Mouse (Mus musculus): ENCODE measurements around the gene Tdp1. TPM values are rescaled to one million over a fixed set of nuclear protein-coding genes. Genes with fewer than 3 reads are reported as not detected.

Tdp1 gene
- polyA plus RNA-seq, 1 experiment from 2014 or later, result 84.4 TPM

DNA sequence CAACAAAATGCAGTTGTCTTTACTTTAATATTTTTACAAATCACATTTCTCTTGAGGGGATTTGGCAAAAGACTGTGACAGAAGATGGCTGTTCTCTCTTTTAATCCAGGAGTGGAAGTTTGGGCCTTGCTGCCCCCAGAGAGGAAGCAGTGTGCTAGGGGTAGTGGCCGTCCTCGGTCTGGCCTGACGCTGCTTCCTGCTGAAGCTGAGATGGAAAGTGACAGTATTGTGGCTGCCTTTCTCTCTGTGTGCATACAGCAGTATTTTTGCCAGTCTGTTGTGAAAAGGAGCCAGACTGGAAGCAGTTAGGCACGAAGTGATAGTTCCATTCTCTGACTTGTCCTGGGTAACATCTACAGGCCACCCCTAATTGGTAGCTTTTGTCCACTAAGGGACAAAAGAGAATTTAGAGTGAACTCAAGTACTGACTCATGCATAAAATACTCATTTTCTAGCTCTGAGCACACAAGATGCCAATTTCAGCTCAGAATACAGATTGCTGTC, 18.6 kb downstream of the Tdp1 start:
- no peaks in the 10 kb centered on the region for H3K4me1 ChIP-seq
- no peaks in the 10 kb centered on the region for H3K27me3 ChIP-seq (replicated peaks; ENCODE audit: low read depth, poor library complexity, severe bottlenecking)
- DNase-seq (ENCODE audit: low spot score), result no peak
- no peaks in the 10 kb centered on the region for H3K9me3 ChIP-seq
- H3K36me3 ChIP-seq (replicated peaks), result peaks cover 81% of the 10 kb centered on the region
- H3K4me3 ChIP-seq, result no peak overlapping the region
- WGBS, result 83% methylated on average over 4 of the region's 4 CpGs
- H3K27ac ChIP-seq (replicated peaks), result no peak overlapping the region

DNA sequence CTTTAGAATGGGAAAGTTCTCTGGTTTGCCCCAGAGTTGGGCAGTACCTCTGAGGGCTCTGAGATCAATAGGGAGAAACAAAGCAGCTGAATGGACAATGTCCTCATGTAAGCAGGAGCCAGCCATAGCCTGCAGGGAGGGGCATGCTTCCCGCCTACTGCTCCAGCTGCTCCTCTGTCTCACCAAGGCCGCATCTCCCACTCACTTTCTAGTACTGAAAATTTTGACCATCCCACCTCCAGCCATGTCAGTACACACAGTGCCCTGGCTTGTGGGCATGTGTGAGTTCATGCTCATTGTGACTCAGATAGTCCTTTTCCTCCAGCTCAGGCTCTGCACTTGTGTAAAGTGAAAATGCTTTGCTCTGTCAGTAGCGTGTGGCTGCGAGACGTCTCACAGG, 20.2 kb downstream of the Tdp1 start:
- H3K9me3 ChIP-seq, result no peaks in the 10 kb centered on the region
- H3K27ac ChIP-seq (replicated peaks), result no peak overlapping the region
- no peak for DNase-seq (ENCODE audit: low spot score)
- H3K4me3 ChIP-seq, result no peak overlapping the region
- WGBS, result 88% methylated on average over 5 of the region's 5 CpGs
- H3K36me3 ChIP-seq (replicated peaks), result peaks cover 79% of the 10 kb centered on the region
- no peaks in the 10 kb centered on the region for H3K27me3 ChIP-seq (replicated peaks; ENCODE audit: low read depth, poor library complexity, severe bottlenecking)
- no peaks in the 10 kb centered on the region for H3K4me1 ChIP-seq

GRCm38 (mm10) chr12:99911466-99911865, 27.1 kb downstream of the Tdp1 start:
- Histone ChIP-seq H3K36me3 (replicated peaks) (peaks cover 88% of the 10 kb centered on the region), H3K27me3 (replicated peaks; ENCODE audit: low read depth, poor library complexity, severe bottlenecking) (no peaks in the 10 kb centered on the region), H3K4me1 (no peaks in the 10 kb centered on the region), H3K4me3 (no peak overlapping the region), H3K9me3 (no peaks in the 10 kb centered on the region), H3K27ac (replicated peaks) (no peak overlapping the region)
- 89% methylated on average over 12 of the region's 12 CpGs for WGBS
- DNase-seq (ENCODE audit: low spot score), result no peak

DNA sequence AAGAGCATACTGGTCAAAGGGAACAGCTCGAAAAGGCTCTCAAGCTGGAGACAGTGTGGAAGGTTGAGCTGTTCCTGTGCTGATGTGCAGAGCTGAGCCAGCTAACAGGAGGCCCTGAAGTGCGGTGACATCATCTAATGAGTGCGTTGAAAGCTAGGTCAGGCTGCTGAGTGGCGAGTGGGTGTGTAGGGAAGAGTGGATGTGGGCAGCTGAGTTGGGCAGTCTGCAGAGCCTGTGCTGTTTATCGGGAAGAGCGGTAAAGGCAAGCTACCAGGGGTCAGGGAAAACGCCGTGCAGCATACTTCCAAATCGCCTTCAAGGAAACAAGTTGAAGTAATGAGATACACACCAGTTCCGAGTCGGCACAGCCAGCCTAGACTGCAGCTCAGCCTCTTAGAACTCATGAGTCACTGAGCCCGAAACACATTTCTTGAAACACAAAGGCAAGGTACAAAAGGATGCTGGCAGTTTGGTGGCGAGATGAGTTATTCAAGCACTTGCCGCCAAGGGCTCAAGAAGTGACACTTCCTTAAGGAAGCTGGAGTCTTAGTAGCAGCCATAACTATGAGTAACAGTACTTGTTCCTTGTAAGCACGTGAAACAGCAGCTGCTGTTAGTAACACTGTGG, 33.6 kb downstream of the Tdp1 start:
- H3K36me3 ChIP-seq (replicated peaks), result peaks cover 86% of the 10 kb centered on the region
- H3K27me3 ChIP-seq (replicated peaks; ENCODE audit: low read depth, poor library complexity, severe bottlenecking), result no peaks in the 10 kb centered on the region
- no peaks in the 10 kb centered on the region for H3K9me3 ChIP-seq
- H3K4me1 ChIP-seq, result peaks cover 3% of the 10 kb centered on the region
- no peak overlapping the region for H3K4me3 ChIP-seq
- DNase-seq (ENCODE audit: low spot score), result no peak
- WGBS, result 91% methylated on average over 15 of the region's 15 CpGs
- no peak overlapping the region for H3K27ac ChIP-seq (replicated peaks)

- no peak overlapping the region for H3K27ac ChIP-seq (replicated peaks)
- H3K9me3 ChIP-seq, result no peaks in the 10 kb centered on the region
- no peak for DNase-seq (ENCODE audit: low spot score)
- peaks cover 79% of the 10 kb centered on the region for H3K36me3 ChIP-seq (replicated peaks)
- 92% methylated on average over 3 of the region's 3 CpGs for WGBS
- peaks cover 17% of the 10 kb centered on the region for H3K4me1 ChIP-seq
- H3K4me3 ChIP-seq, result no peak overlapping the region
- no peaks in the 10 kb centered on the region for H3K27me3 ChIP-seq (replicated peaks; ENCODE audit: low read depth, poor library complexity, severe bottlenecking)
These were observed 35.3 kb downstream of the Tdp1 start for GRCm38 (mm10) chr12:99919636-99920035.

DNA sequence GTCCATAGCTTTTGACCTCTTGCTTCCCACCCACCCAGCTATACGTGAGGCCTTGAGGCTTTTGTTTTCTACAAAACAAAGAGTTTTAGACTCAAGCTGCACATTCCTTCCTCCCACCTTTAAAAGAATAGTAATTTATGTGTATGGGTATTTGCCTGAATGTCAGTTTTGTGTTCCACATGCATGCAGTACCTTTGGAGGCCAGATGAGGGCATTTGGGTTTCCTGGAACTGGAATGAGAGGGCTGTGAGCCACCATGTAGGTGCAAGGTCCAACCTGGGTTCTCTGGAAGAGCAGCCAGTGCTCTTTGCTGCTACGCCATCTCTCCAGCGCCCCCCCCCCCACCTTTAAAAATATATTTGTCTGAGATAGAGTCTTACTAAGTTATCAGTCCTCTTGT, 36.7 kb downstream of the Tdp1 start:
- H3K4me3 ChIP-seq, result no peak overlapping the region
- H3K9me3 ChIP-seq, result no peaks in the 10 kb centered on the region
- 87% methylated on average over 3 of the region's 3 CpGs for WGBS
- peak; percentile 29 for DNase-seq (ENCODE audit: low spot score)
- H3K4me1 ChIP-seq, result peaks cover 17% of the 10 kb centered on the region
- no peak overlapping the region for H3K27ac ChIP-seq (replicated peaks)
- H3K27me3 ChIP-seq (replicated peaks; ENCODE audit: low read depth, poor library complexity, severe bottlenecking), result no peaks in the 10 kb centered on the region
- H3K36me3 ChIP-seq (replicated peaks), result peaks cover 79% of the 10 kb centered on the region

- Histone ChIP-seq H3K27me3 (replicated peaks; ENCODE audit: low read depth, poor library complexity, severe bottlenecking) (no peaks in the 10 kb centered on the region), H3K36me3 (replicated peaks) (peaks cover 78% of the 10 kb centered on the region), H3K9me3 (no peaks in the 10 kb centered on the region), H3K4me3 (no peak overlapping the region), H3K4me1 (peaks cover 17% of the 10 kb centered on the region), H3K27ac (replicated peaks) (peak overlapping the region; percentile 26; the same call in 1 of the 2 replicates)
- peak; percentile 41 for DNase-seq (ENCODE audit: low spot score)
- WGBS, result 46% methylated on average over 5 of the region's 5 CpGs
These were observed 38.9 kb downstream of the Tdp1 start for GRCm38 (mm10) chr12:99923131-99923606.

GRCm38 (mm10) chr12:99923703-99924102, 39.4 kb downstream of the Tdp1 start:
- H3K27me3 ChIP-seq (replicated peaks; ENCODE audit: low read depth, poor library complexity, severe bottlenecking), result no peaks in the 10 kb centered on the region
- peak overlapping the region; percentile 26 for H3K27ac ChIP-seq (replicated peaks)
- H3K4me1 ChIP-seq, result peaks cover 17% of the 10 kb centered on the region
- no peak for DNase-seq (ENCODE audit: low spot score)
- no peak overlapping the region for H3K4me3 ChIP-seq
- peaks cover 75% of the 10 kb centered on the region for H3K36me3 ChIP-seq (replicated peaks)
- WGBS, result 60% methylated on average over 5 of the region's 5 CpGs
- no peaks in the 10 kb centered on the region for H3K9me3 ChIP-seq

- H3K27ac ChIP-seq (replicated peaks), result no peak overlapping the region
- WGBS, result 91% methylated on average over 7 of the region's 7 CpGs
- H3K36me3 ChIP-seq (replicated peaks), result peaks cover 71% of the 10 kb centered on the region
- H3K4me1 ChIP-seq, result peaks cover 10% of the 10 kb centered on the region; the same call in 1 of the 2 replicates
- H3K27me3 ChIP-seq (replicated peaks; ENCODE audit: low read depth, poor library complexity, severe bottlenecking), result no peaks in the 10 kb centered on the region
- DNase-seq (ENCODE audit: low spot score), result no peak
- H3K9me3 ChIP-seq, result no peaks in the 10 kb centered on the region
- H3K4me3 ChIP-seq, result no peak overlapping the region
These were observed 44.0 kb downstream of the Tdp1 start for GRCm38 (mm10) chr12:99928311-99928710.

GRCm38 (mm10) chr12:99929160-99929559, 44.8 kb downstream of the Tdp1 start:
- 82% methylated on average over 1 of the region's 1 CpGs for WGBS
- Histone ChIP-seq H3K9me3 (no peaks in the 10 kb centered on the region), H3K4me3 (no peak overlapping the region), H3K27ac (replicated peaks) (no peak overlapping the region), H3K27me3 (replicated peaks; ENCODE audit: low read depth, poor library complexity, severe bottlenecking) (no peaks in the 10 kb centered on the region), H3K4me1 (peaks cover 2% of the 10 kb centered on the region; the same call in 1 of the 2 replicates), H3K36me3 (replicated peaks) (peaks cover 77% of the 10 kb centered on the region)
- no peak for DNase-seq (ENCODE audit: low spot score)

GRCm38 (mm10) chr12:99932245-99932644, 47.9 kb downstream of the Tdp1 start:
- Histone ChIP-seq H3K36me3 (replicated peaks) (peaks cover 76% of the 10 kb centered on the region), H3K27me3 (replicated peaks; ENCODE audit: low read depth, poor library complexity, severe bottlenecking) (no peaks in the 10 kb centered on the region), H3K27ac (replicated peaks) (no peak overlapping the region), H3K9me3 (no peaks in the 10 kb centered on the region), H3K4me3 (no peak overlapping the region), H3K4me1 (0 out of 2 replicates have a peak, but pooled peaks cover 3% of the 10 kb centered on the region)
- 90% methylated on average over 4 of the region's 4 CpGs for whole genome bisulfite sequencing
- DNase-seq (ENCODE audit: low spot score), result no peak

- Histone ChIP-seq H3K4me1 (peaks cover 5% of the 10 kb centered on the region; the same call in 1 of the 2 replicates), H3K36me3 (replicated peaks) (peaks cover 76% of the 10 kb centered on the region), H3K27me3 (replicated peaks; ENCODE audit: low read depth, poor library complexity, severe bottlenecking) (no peaks in the 10 kb centered on the region), H3K9me3 (no peaks in the 10 kb centered on the region), H3K4me3 (no peak overlapping the region), H3K27ac (replicated peaks) (no peak overlapping the region)
- 93% methylated on average over 3 of the region's 3 CpGs for WGBS
- DNase-seq (ENCODE audit: low spot score), result no peak
These were observed 49.3 kb downstream of the Tdp1 start for GRCm38 (mm10) chr12:99933630-99934029.

GRCm38 (mm10) chr12:99935403-99935802, 51.1 kb downstream of the Tdp1 start:
- Histone ChIP-seq H3K4me3 (no peak overlapping the region), H3K27me3 (replicated peaks; ENCODE audit: low read depth, poor library complexity, severe bottlenecking) (no peaks in the 10 kb centered on the region), H3K36me3 (replicated peaks) (peaks cover 84% of the 10 kb centered on the region), H3K9me3 (no peaks in the 10 kb centered on the region), H3K27ac (replicated peaks) (no peak overlapping the region), H3K4me1 (peaks cover 5% of the 10 kb centered on the region; the same call in 1 of the 2 replicates)
- 92% methylated on average over 8 of the region's 8 CpGs for WGBS
- DNase-seq (ENCODE audit: low spot score), result no peak
